Mouse (Mus musculus) embryo, embryonic 10.5 days (tissue): ENCODE data around the gene Plp1.

Experiments
- DNase-seq: peaks from one replicate; pipeline ENCODE4 v3.0.0-alpha.2; 2015; ENCODE audit warnings: low spot score

Plp1 gene

DNA sequence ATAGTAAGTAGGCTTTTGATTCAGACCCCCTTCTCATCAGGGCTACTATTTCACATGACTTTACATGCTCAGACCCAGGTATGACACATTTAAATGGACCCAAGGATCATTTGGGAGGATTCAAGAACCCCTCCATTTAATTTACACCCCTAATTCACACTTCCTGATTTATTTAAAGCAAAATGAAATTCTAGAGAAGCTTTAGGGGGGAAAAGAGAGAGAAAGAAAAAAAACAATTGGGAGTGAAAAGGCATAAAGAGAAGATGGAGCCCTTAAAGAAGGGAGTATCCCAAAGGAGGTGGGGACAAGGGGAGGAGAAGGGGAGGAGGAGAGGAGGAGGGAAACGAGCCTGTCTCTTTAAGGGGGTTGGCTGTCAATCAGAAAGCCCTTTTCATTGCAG, at the start of gene Plp1:
Gene Plp1, plus strand, starts transcription at position 301 of the 400 bp plus-strand sequence.
- no peak for DNase-seq

DNA sequence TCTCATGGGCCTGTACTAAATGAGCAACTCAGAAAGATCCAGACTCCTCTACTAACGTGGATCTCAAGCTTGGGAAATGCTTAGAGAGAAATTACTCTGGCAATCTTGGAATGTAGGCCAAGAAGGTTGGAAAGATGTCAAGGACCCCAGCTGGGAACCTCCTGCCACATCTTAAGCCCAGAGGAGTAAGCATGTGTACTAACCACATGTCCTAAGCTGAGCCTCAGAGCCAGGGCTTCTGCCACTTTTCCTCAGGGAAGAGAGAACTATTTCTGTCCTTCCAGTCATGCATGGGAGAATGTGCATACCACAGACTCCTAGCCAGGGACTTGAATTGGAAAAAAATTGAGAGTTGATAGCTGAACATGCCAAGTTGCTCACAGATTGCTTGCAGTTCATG, 49.4 kb upstream of the Plp1 start:
- DNase-seq: no peak

DNA sequence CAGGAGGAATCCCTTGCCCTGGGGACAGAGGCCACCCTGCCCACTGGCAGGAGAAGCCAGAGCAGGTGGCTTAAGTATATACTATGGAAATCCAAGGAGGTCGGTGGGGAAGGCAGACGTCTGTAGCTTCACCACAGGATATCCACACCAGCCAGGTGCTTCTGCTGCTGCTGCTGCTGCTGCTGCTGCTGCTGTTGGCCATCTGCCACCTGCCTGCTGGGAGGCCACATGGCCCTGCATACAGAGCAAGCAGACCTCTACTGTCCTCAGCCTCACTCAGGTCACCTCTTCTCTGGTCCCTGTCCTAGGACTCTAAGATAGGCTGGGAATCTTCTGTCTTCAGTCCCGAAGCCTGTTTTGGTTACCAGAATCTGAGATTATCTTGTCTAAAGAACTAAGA, 44.4 kb upstream of the Plp1 start:
- no peak for DNase-seq

DNA sequence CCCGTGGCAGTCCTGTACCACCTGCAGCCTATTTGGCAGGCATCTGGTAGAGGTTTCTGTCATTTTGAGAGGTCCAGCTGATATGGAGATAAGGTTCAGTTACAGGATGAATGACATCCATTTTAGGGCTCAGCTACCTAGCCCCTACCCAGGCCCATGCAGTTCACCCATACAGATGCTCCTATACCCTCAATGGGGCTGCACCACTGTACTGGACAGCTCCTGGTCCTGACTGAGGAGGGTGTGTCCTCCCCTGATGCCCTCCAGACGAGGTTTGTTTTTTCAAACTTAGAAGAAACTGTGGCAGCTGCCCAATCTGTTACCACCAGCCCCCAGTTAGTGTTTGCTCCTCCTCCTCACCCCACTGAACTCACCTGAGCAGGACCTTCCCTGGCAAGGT, 43.2 kb upstream of the Plp1 start:
- no peak for DNase-seq

DNA sequence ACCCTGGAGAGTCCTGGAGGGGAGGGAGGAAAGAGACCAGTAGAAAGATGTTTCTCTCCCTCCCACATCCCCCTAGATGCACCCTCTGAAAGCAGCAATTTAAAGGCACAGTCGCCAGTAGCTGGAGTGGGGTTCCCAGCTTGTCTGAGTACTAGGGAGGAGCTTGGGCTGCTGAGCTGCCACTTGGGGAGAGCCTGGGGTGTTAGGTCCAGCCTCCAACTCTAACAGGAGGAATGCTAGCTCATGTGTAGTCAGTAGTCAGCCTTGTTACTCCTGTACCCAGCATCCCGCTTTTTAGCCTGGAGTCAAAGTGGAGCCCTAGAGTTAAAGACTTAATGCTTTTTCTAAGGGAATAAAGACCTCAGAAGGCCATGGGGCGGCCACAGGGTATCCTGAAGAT, 42.4 kb upstream of the Plp1 start, which contains the start of gene Glra4:
Gene Glra4, minus strand, starts transcription at position 101 of the 400 bp plus-strand sequence.
- no peak for DNase-seq

DNA sequence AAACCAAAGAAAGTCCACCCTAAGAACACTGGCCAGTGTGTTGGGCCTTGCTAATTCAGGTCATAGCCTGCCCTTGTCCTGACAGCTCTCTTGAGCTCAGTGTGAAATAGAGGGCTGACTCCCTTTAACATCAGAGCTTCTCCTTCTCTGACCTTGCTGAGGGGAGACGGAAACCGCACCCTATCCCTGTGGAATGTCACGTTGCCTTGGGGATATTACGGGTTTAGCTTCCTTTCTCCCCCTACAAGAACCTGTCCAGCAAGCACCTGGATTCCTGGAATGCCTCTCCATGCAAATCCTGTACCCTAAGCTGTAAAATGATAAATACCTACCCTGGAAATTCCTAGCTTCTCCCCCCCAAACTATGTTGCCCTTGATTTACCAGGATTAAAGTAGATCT, 33.0 kb upstream of the Plp1 start:
- no peak for DNase-seq

DNA sequence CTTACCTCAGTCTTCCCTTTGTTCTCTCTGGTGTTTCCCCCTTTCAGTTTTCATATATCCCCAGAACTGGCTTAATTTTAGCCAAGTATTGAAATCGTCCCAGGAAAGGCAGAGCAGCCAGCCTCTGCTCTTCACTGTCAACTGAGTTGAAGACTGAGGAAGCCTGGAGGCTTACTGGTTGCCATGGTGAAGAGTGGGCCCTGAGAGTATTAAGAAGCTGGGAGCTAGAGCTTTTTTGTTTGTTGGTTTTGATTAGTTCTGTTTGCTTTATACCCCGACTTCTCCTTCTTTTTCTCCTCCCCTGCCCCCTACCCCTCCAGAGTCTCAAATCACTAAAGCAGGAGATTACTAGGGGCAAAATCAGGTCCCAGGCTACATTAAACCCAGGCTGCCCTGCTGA, 25.2 kb upstream of the Plp1 start:
- peak; percentile 18 for DNase-seq

DNA sequence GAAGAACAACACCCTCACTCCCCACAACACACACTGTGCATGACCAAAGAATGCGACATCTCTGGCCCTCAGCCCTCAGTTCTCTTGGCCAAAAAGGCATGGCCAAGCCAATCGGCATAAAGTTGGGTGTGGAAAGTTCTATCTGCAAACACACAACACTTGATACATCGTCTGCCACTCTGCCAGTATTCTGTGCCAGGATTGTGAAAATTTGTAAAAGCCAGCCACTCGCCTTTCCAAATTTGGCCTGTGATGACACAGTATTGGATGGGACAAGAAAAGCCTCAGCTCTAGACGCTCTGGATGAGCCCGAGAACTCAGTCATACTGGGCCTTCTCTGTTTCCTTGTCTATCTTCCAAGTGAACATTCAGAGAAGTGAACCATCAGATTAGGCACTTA, 2.7 kb upstream of the Plp1 start:
- no peak for DNase-seq

DNA sequence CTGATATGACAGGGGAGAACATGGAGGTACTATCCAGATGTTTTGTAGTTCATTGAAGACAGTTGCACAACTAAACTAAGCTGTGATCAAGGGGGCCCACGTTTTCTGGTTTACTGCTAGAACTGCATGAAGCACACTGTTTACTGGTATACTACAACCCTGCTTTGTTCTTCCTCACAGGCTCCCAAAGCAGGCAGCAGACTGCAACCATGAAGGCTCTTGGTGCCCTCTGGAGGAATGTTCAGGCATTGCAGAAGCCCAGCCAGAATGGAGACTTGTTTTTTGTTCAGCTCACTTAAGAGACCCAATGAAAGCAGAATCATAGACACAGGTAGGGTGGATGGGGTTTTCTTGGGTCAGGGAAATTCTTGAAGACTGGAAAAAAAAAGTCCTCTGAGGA, 2.2 kb upstream of the Plp1 start:
- DNase-seq: peak; percentile 80

DNA sequence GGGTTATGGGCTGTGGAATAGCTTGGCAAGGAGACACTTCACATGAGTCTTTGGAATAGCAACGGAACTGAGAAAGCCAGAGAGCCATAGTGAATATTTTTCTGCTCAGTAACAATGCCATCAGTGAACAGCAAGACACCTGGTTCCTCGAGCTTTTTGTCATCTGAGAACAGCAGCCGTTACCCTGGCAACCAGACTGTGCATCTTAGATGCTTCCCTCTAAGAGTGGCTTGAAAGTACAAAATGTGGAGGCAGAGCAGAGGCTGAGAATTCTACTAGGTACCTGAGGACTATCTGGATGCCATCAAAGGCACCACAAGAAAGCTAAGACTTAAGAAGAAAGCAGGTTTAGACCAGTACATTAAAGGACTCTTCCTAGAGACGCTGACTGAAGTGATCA, 2.5 kb downstream of the Plp1 start:
- no peak for DNase-seq

DNA sequence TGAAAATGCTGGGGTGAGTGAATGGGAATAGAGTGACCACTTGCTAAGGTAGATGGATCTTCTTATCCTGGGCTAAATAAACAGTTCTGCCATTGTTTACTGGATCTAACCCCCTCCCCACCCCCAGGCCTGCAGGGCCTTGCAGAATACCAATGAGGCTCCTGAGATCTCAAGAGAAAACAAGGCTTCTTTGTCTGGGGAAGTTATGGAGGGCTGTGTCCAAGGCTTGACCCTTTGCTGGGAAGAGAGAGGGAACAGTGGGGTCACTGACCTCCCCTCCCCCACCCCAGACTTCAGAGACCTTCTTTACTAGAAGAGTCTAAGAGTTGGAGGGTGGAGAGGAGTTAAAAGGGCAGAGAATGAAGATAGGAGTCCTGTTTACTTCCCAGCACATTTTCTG, 6.1 kb downstream of the Plp1 start:
- DNase-seq: peak; percentile 46

DNA sequence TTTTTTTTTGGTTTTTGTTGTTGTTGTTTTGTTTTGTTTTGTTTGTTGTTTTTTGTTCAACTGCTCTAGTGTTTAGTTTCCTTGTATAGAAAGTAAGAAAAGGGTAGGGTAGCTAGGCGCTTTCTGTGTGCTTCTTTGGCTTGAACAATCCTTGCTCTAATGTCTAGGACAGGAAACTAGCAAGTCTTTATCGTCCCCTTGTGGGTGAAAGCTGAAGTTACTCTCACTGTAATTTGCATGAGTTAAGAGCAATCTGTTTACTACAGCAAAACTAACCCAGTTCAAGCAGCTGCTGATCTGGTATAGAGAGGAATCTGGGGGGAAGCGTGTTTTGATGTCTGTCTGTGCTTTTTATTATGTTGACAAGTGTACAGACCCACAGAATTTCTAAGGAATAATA, 27.8 kb downstream of the Plp1 start:
- DNase-seq: peak; percentile 36

DNA sequence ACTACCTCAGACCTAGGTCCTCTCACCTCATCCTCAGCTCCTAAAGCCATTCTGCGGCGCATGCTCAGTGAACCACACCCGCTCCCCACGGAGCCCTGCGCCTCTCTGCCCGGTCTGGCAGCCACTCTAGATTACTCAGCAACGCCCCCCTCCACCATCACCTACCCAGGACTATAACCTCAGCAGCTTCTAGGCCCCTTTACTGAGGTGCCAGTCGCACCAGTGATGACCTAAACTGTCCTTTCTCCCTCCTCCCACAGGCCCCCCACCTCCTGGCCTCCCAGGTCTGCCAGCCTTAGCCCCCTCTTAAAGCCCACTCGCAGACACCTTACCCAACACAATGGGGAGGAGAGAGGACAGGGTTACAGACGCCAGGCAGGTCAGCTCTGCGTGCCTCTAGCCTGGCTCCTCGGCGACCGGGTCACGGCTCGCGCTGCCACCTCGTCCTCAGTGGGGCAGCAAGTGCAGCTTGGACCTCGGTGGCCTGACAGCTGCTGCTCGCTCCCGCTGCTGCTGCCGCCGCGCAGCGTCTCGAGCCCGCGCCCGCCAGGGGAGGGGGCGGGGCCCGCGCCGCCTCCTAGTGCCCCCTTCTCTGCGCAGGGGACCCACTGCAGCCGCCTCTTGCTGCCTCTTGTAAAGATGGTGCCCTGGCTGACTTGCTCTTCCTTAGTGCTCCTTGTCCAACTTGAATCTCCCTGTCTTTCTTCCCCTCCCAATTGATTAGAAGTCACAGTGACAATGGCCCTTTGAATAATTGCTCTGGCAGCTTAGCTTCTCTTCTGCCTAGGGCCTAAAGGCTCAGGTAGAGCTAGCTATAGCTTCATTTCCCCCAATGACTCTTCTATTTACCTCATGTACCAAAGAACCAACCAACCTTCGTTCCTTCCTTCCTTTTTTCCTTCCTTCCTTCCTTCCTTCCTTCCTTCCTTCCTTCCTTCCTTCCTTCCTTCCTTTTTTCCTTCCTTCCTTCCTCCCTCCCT, 45.9 kb downstream of the Plp1 start, which contains the start of gene Rab9b:
Gene Rab9b, minus strand, starts transcription at position 695 of the 980 bp plus-strand sequence.
- DNase-seq: peak; percentile 53
